Mouse (Mus musculus): ENCODE measurements at regions not wholly inside any gene's neighbourhood (a gene's known extent, or its start where the extent isn't known, plus 50 kb on each side); places are given as distances from the start of the nearest gene placed in this dataset.

DNA sequence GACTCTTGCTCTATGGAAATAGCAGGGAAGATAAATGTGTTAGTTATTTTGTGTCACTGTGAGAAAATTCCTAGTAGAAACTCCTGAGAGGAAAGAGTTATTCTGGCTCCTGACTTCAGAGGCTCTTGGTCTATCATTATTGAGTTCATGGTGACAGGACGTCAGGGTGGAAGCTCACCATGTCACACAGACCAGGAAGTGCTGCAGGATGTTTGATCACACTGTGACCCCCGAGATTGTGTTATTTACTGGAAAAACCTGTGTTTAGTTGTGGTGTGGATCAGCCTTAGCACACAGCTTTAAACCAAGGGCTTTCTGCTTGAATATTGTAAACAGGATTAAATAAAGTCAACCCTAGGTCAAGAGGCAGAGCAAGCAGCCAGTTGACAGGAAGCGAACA is 93.4 kb upstream of the Galnt15 start:
- TF ChIP-seq CTCF (IDR thresholded peaks at IDR 0.05; ENCODE audit: low read depth, low read length) (no peak), POLR2AphosphoS5 (IDR thresholded peaks at IDR 0.05; ENCODE audit: insufficient replicate concordance, low read depth, low read length) (no peak)
